Comparison of ENCODE assay signal across 21 mouse cellular contexts in genomic region chr16:43428955-43429354, GRCm38 (mm10).
A peak's percentile ranks its signal among the peaks of the same experiment; 100 is the strongest.
DNase-seq lines count a peak whose midpoint lies in the region; ATAC-seq and TF ChIP-seq lines count a peak whose summit lies in the region.
"Had no signal": no experiment of that assay in that cellular context is flagged by ENCODE, and none has a peak within 500 bp of the region (broad histone marks: within the 10 kb centered on the region; RNA-seq: fewer than 3 reads in every experiment).

No protein-coding gene starts in this region.

- 80% methylated on average over 2 of the region's 2 CpGs for WGBS in stomach, postnatal 0 days

- H3K4me1 ChIP-seq in CH12.LX (ENCODE audit: control insufficient read depth in 1 of 2, insufficient read depth in 2 of 2) = peaks cover 12 to 43% of the 10 kb centered on the region in 2 experiments
- H3K4me1 ChIP-seq in stomach, postnatal 0 days (replicated peaks; ENCODE audit: control insufficient read depth, insufficient read depth) = no peaks in the 10 kb centered on the region

- intact Hi-C loops in gastrocnemius, adult 2 months (cut with DNase I) = no loop called here

- no peak for DNase-seq in gastrocnemius, adult 2 months
- no peak for DNase-seq in gastrocnemius, postnatal 25 days
- DNase-seq in heart, adult 11 months = peak; percentile 62
- DNase-seq in heart, postnatal 4 days = no peak
- no peak for DNase-seq in CH12.LX (ENCODE audit: extremely low read depth)
- DNase-seq in stomach, postnatal 0 days (ENCODE audit: low spot score) = no peak
- DNase-seq: adrenal gland, adult 2 months; adrenal gland, adult 8-10 months; adrenal gland, postnatal 10 days; adrenal gland, postnatal 14 days; adrenal gland, postnatal 25 days; adrenal gland, postnatal 36 days; B cell, adult 2 months; cerebellum, adult 11 months; cerebellum, adult 11-12 months; cerebellum, adult 18-20 months; cerebellum, adult 2 months had no signal

- ATAC-seq in stomach, postnatal 0 days (ENCODE audit: low FRiP score, low TSS enrichment) = no peak
- ATAC-seq: activated CD4-positive, CD25-positive, alpha-beta regulatory T cell, adult 4 months; CD4-positive, CD25-positive, alpha-beta regulatory T cell, adult 4 months; Patski had no signal

- TF ChIP-seq CTCF in gastrocnemius, adult 2 months (IDR thresholded peaks at IDR 0.05) = no peak
- no peak for TF ChIP-seq CTCF in CH12.LX (conservative IDR thresholded peaks at IDR 0.05 in 1 of 2, IDR thresholded peaks at IDR 0.05 in 1 of 2; ENCODE audit: low read depth in 2 of 2, low read length in 2 of 2)
- TF ChIP-seq CTCF in stomach, postnatal 0 days (IDR thresholded peaks at IDR 0.05; ENCODE audit: low read depth) = no peak

- in situ Hi-C loops in CH12.LX (cut with MboI; ENCODE audit: low pct_ligation_motif_present, low pct_unique_long_range_greater_than_20kb, low sequenced_read_pairs) = no loop called here

- H3K27ac ChIP-seq in gastrocnemius, adult 2 months = peak overlapping the region; percentile 9; the same call in 1 of the 2 replicates
- peak overlapping the region; percentile 74; the same call in 1 of the 2 replicates for H3K27ac ChIP-seq in CH12.LX (ENCODE audit: insufficient read depth, low read depth)
- H3K27ac ChIP-seq in stomach, postnatal 0 days (replicated peaks) = no peak overlapping the region

- H3K79me2 ChIP-seq in CH12.LX (replicated peaks; ENCODE audit: control insufficient read depth, extremely low read depth, insufficient read depth, poor library complexity, severe bottlenecking) = peaks cover 33% of the 10 kb centered on the region

- TF ChIP-seq POLR2A in CH12.LX (IDR thresholded peaks at IDR 0.05; ENCODE audit: low read depth, low read length) = no peak

- H3K4me3 ChIP-seq in gastrocnemius, adult 2 months = no peak overlapping the region
- H3K4me3 ChIP-seq in CH12.LX (replicated peaks in 1 of 3; ENCODE audit: low read depth in 2 of 3, low read length in 2 of 3, poor library complexity in 1 of 3) = no peak overlapping the region
- H3K4me3 ChIP-seq in stomach, postnatal 0 days (ENCODE audit: low read depth, low read length) = no peak overlapping the region

- peak overlapping the region; percentile 47; the same call in 1 of the 2 replicates for H3K9ac ChIP-seq in CH12.LX (ENCODE audit: insufficient read depth, low read depth)
- no peak overlapping the region for H3K9ac ChIP-seq in stomach, postnatal 0 days (ENCODE audit: low read length)

- peaks cover 2% of the 10 kb centered on the region in 2 experiments for H3K36me3 ChIP-seq in CH12.LX (replicated peaks in 1 of 2; ENCODE audit: control insufficient read depth in 1 of 2, insufficient read depth in 1 of 2, low read length in 1 of 2)
- no peaks in the 10 kb centered on the region for H3K36me3 ChIP-seq in stomach, postnatal 0 days (ENCODE audit: control insufficient read depth, insufficient read depth, low read length)
- H3K36me3 ChIP-seq: G1E had no signal

- no peaks in the 10 kb centered on the region for H3K9me3 ChIP-seq in CH12.LX (replicated peaks; ENCODE audit: low read length)
- no peaks in the 10 kb centered on the region for H3K9me3 ChIP-seq in stomach, postnatal 0 days (ENCODE audit: control insufficient read depth, low read length)
- H3K9me3 ChIP-seq: G1E had no signal

- 0 out of 2 replicates have a peak, but pooled peaks have one; percentile 7 for TF ChIP-seq EP300 in CH12.LX (IDR thresholded peaks at IDR 0.05; ENCODE audit: low read length)
- TF ChIP-seq EP300 in stomach, postnatal 0 days (optimal IDR thresholded peaks at IDR 0.05) = no peak

- peak overlapping the region; percentile 16; the same call in 1 of the 2 replicates for H3K4me2 ChIP-seq in CH12.LX (ENCODE audit: insufficient read depth, low read depth, poor library complexity, severe bottlenecking)
- no peak overlapping the region for H3K4me2 ChIP-seq in stomach, postnatal 0 days (replicated peaks; ENCODE audit: low read depth)

- dilution Hi-C loops in CH12.LX (cut with MboI; ENCODE audit: extremely low pct_ligation_motif_present, extremely low pct_unique_long_range_greater_than_20kb, low sequenced_read_pairs) = no loop called here

- no peak for TF ChIP-seq RAD21 in CH12.LX (IDR thresholded peaks at IDR 0.05; ENCODE audit: low read depth, low read length)

- no peaks in the 10 kb centered on the region for H3K27me3 ChIP-seq in CH12.LX (replicated peaks)
- no peaks in the 10 kb centered on the region for H3K27me3 ChIP-seq in stomach, postnatal 0 days (ENCODE audit: control insufficient read depth, insufficient read depth, low read length)
- H3K27me3 ChIP-seq: Patski had no signal

TF ChIP-seq in CH12.LX, 34 proteins besides CTCF, POLR2A, EP300 and RAD21:
- no peak for TF ChIP-seq TCF12 (IDR thresholded peaks at IDR 0.05; ENCODE audit: low read depth, low read length)
- TF ChIP-seq IRF4 (IDR thresholded peaks at IDR 0.05; ENCODE audit: low read depth, low read length) = no peak
- TF ChIP-seq E2F4 (IDR thresholded peaks at IDR 0.05; ENCODE audit: insufficient replicate concordance, low read depth, low read length) = no peak
- TF ChIP-seq JUND (conservative IDR thresholded peaks at IDR 0.05; ENCODE audit: low read depth, low read length) = no peak
- no peak for TF ChIP-seq POLR2AphosphoS2 (IDR thresholded peaks at IDR 0.05; ENCODE audit: low read depth, low read length)
- TF ChIP-seq USF1 (IDR thresholded peaks at IDR 0.05; ENCODE audit: low read depth, low read length) = peak; percentile 32; the same call in 1 of the 2 replicates
- TF ChIP-seq KAT2A (IDR thresholded peaks at IDR 0.05; ENCODE audit: insufficient replicate concordance, low read length) = no peak
- peak; percentile 71 for TF ChIP-seq BHLHE40 (IDR thresholded peaks at IDR 0.05; ENCODE audit: low read depth, low read length)
